Mouse (Mus musculus): ENCODE measurements around the gene Cdh4. TPM values are rescaled to one million over a fixed set of nuclear protein-coding genes. Genes with fewer than 3 reads are reported as not detected.

Gene Cdh4
- polyA plus RNA-seq, 1 experiment = 0.36 TPM

GRCm38 (mm10) chr2:179838036-179838435 lies 395.8 kb downstream of the Cdh4 start:
- TF ChIP-seq CTCF (IDR thresholded peaks at IDR 0.05; ENCODE audit: control insufficient read depth, insufficient read depth, insufficient replicate concordance, low read depth, low read length) = no peak
- no peak for TF ChIP-seq POLR2A (IDR thresholded peaks at IDR 0.05; ENCODE audit: control insufficient read depth, low read depth, low read length)
- H3K27ac ChIP-seq (ENCODE audit: control insufficient read depth, insufficient read depth, low read depth, low read length) = no peak overlapping the region
- no peaks in the 10 kb centered on the region for H3K4me1 ChIP-seq (ENCODE audit: control insufficient read depth, insufficient read depth, low read length)
- no peaks in the 10 kb centered on the region for H3K27me3 ChIP-seq (ENCODE audit: control insufficient read depth, insufficient read depth, low read length)
- no peak overlapping the region for H3K4me3 ChIP-seq (ENCODE audit: control insufficient read depth, low read depth, low read length)
- no peaks in the 10 kb centered on the region for H3K36me3 ChIP-seq (ENCODE audit: control insufficient read depth, insufficient read depth, low read length)

GRCm38 (mm10) chr2:179842610-179843389 lies 400.6 kb downstream of the Cdh4 start:
- Histone ChIP-seq H3K4me1 (ENCODE audit: control insufficient read depth, insufficient read depth, low read length) (no peaks in the 10 kb centered on the region), H3K36me3 (ENCODE audit: control insufficient read depth, insufficient read depth, low read length) (no peaks in the 10 kb centered on the region), H3K4me3 (ENCODE audit: control insufficient read depth, low read depth, low read length) (no peak overlapping the region), H3K27ac (ENCODE audit: control insufficient read depth, insufficient read depth, low read depth, low read length) (no peak overlapping the region), H3K27me3 (ENCODE audit: control insufficient read depth, insufficient read depth, low read length) (no peaks in the 10 kb centered on the region)
- TF ChIP-seq POLR2A (IDR thresholded peaks at IDR 0.05; ENCODE audit: control insufficient read depth, low read depth, low read length) (no peak), CTCF (IDR thresholded peaks at IDR 0.05; ENCODE audit: control insufficient read depth, insufficient read depth, insufficient replicate concordance, low read depth, low read length) (no peak)

- Histone ChIP-seq H3K4me3 (ENCODE audit: control insufficient read depth, low read depth, low read length) (no peak overlapping the region), H3K27me3 (ENCODE audit: control insufficient read depth, insufficient read depth, low read length) (no peaks in the 10 kb centered on the region), H3K4me1 (ENCODE audit: control insufficient read depth, insufficient read depth, low read length) (no peaks in the 10 kb centered on the region), H3K27ac (ENCODE audit: control insufficient read depth, insufficient read depth, low read depth, low read length) (no peak overlapping the region), H3K36me3 (ENCODE audit: control insufficient read depth, insufficient read depth, low read length) (no peaks in the 10 kb centered on the region)
- TF ChIP-seq CTCF (IDR thresholded peaks at IDR 0.05; ENCODE audit: control insufficient read depth, insufficient read depth, insufficient replicate concordance, low read depth, low read length) = no peak
- TF ChIP-seq POLR2A (IDR thresholded peaks at IDR 0.05; ENCODE audit: control insufficient read depth, low read depth, low read length) = no peak
These were observed 407.5 kb downstream of the Cdh4 start for GRCm38 (mm10) chr2:179849732-179850131.

GRCm38 (mm10) chr2:179852169-179852568 lies 409.9 kb downstream of the Cdh4 start:
- TF ChIP-seq CTCF (IDR thresholded peaks at IDR 0.05; ENCODE audit: control insufficient read depth, insufficient read depth, insufficient replicate concordance, low read depth, low read length) (no peak), POLR2A (IDR thresholded peaks at IDR 0.05; ENCODE audit: control insufficient read depth, low read depth, low read length) (no peak)

GRCm38 (mm10) chr2:179852862-179853261 lies 410.6 kb downstream of the Cdh4 start:
- H3K27me3 ChIP-seq (ENCODE audit: control insufficient read depth, insufficient read depth, low read length) = no peaks in the 10 kb centered on the region
- no peak overlapping the region for H3K4me3 ChIP-seq (ENCODE audit: control insufficient read depth, low read depth, low read length)
- no peak for TF ChIP-seq CTCF (IDR thresholded peaks at IDR 0.05; ENCODE audit: control insufficient read depth, insufficient read depth, insufficient replicate concordance, low read depth, low read length)
- H3K27ac ChIP-seq (ENCODE audit: control insufficient read depth, insufficient read depth, low read depth, low read length) = no peak overlapping the region
- no peaks in the 10 kb centered on the region for H3K36me3 ChIP-seq (ENCODE audit: control insufficient read depth, insufficient read depth, low read length)
- H3K4me1 ChIP-seq (ENCODE audit: control insufficient read depth, insufficient read depth, low read length) = peaks cover 2% of the 10 kb centered on the region; the same call in 1 of the 2 replicates

More at GRCm38 (mm10) chr2:179852169-179852568, 409.9 kb downstream of the Cdh4 start:
- no peaks in the 10 kb centered on the region for H3K36me3 ChIP-seq (ENCODE audit: control insufficient read depth, insufficient read depth, low read length)
- no peaks in the 10 kb centered on the region for H3K27me3 ChIP-seq (ENCODE audit: control insufficient read depth, insufficient read depth, low read length)
- no peak overlapping the region for H3K4me3 ChIP-seq (ENCODE audit: control insufficient read depth, low read depth, low read length)
- no peak overlapping the region for H3K27ac ChIP-seq (ENCODE audit: control insufficient read depth, insufficient read depth, low read depth, low read length)
- H3K4me1 ChIP-seq (ENCODE audit: control insufficient read depth, insufficient read depth, low read length) = no peaks in the 10 kb centered on the region

GRCm38 (mm10) chr2:179853892-179854291 lies 411.7 kb downstream of the Cdh4 start:
- no peaks in the 10 kb centered on the region for H3K27me3 ChIP-seq (ENCODE audit: control insufficient read depth, insufficient read depth, low read length)
- TF ChIP-seq CTCF (IDR thresholded peaks at IDR 0.05; ENCODE audit: control insufficient read depth, insufficient read depth, insufficient replicate concordance, low read depth, low read length) (no peak), POLR2A (IDR thresholded peaks at IDR 0.05; ENCODE audit: control insufficient read depth, low read depth, low read length) (no peak)
- H3K27ac ChIP-seq (ENCODE audit: control insufficient read depth, insufficient read depth, low read depth, low read length) = no peak overlapping the region
- H3K36me3 ChIP-seq (ENCODE audit: control insufficient read depth, insufficient read depth, low read length) = no peaks in the 10 kb centered on the region
- H3K4me3 ChIP-seq (ENCODE audit: control insufficient read depth, low read depth, low read length) = no peak overlapping the region
- H3K4me1 ChIP-seq (ENCODE audit: control insufficient read depth, insufficient read depth, low read length) = peaks cover 2% of the 10 kb centered on the region; the same call in 1 of the 2 replicates

GRCm38 (mm10) chr2:179857086-179857485 lies 414.9 kb downstream of the Cdh4 start:
- no peak for TF ChIP-seq POLR2A (IDR thresholded peaks at IDR 0.05; ENCODE audit: control insufficient read depth, low read depth, low read length)
- TF ChIP-seq CTCF (IDR thresholded peaks at IDR 0.05; ENCODE audit: control insufficient read depth, insufficient read depth, insufficient replicate concordance, low read depth, low read length) = no peak
- Histone ChIP-seq H3K36me3 (ENCODE audit: control insufficient read depth, insufficient read depth, low read length) (no peaks in the 10 kb centered on the region), H3K4me3 (ENCODE audit: control insufficient read depth, low read depth, low read length) (no peak overlapping the region), H3K4me1 (ENCODE audit: control insufficient read depth, insufficient read depth, low read length) (peaks cover 2% of the 10 kb centered on the region; the same call in 1 of the 2 replicates), H3K27ac (ENCODE audit: control insufficient read depth, insufficient read depth, low read depth, low read length) (no peak overlapping the region), H3K27me3 (ENCODE audit: control insufficient read depth, insufficient read depth, low read length) (no peaks in the 10 kb centered on the region)

Data from testis, adult 2 months (tissue).